10 mouse cellular contexts compared by ENCODE assay signal in genomic region chr16:93078909-93079308, GRCm38 (mm10).
A peak's percentile ranks its signal among the peaks of the same experiment; 100 is the strongest.
DNase-seq lines count a peak whose midpoint lies in the region; ATAC-seq and TF ChIP-seq lines count a peak whose summit lies in the region.
"Had no signal": no experiment of that assay in that cellular context is flagged by ENCODE, and none has a peak within 500 bp of the region (broad histone marks: within the 10 kb centered on the region; RNA-seq: fewer than 3 reads in every experiment).

No protein-coding gene starts in this region.

- no peaks in the 10 kb centered on the region for H3K9me3 ChIP-seq in heart, embryonic 11.5 days (replicated peaks; ENCODE audit: control insufficient read depth, low read length)
- H3K9me3 ChIP-seq in lung, embryonic 14.5 days (ENCODE audit: low read depth, low read length), result no peaks in the 10 kb centered on the region
- H3K9me3 ChIP-seq in forebrain, postnatal 0 days (ENCODE audit: low read length), result no peaks in the 10 kb centered on the region
- H3K9me3 ChIP-seq in neural tube, embryonic 13.5 days, result peaks cover 4% of the 10 kb centered on the region; the same call in 1 of the 2 replicates
- H3K9me3 ChIP-seq: liver, embryonic 12.5 days had no signal

- peaks cover 18% of the 10 kb centered on the region for H3K27me3 ChIP-seq in heart, embryonic 11.5 days (ENCODE audit: control insufficient read depth, insufficient read depth, low read length)
- no peaks in the 10 kb centered on the region for H3K27me3 ChIP-seq in lung, embryonic 14.5 days (ENCODE audit: insufficient read depth, low read length)
- no peaks in the 10 kb centered on the region for H3K27me3 ChIP-seq in forebrain, postnatal 0 days (ENCODE audit: insufficient read depth, low read length)
- no peaks in the 10 kb centered on the region for H3K27me3 ChIP-seq in neural tube, embryonic 13.5 days

- no peaks in the 10 kb centered on the region for H3K36me3 ChIP-seq in heart, embryonic 11.5 days (ENCODE audit: control insufficient read depth, insufficient read depth, low read length)
- no peaks in the 10 kb centered on the region for H3K36me3 ChIP-seq in lung, embryonic 14.5 days (ENCODE audit: insufficient read depth)
- H3K36me3 ChIP-seq in forebrain, postnatal 0 days (ENCODE audit: insufficient read depth), result no peaks in the 10 kb centered on the region
- H3K36me3 ChIP-seq in neural tube, embryonic 13.5 days, result no peaks in the 10 kb centered on the region
- H3K36me3 ChIP-seq: G1E; liver, embryonic 12.5 days had no signal

- no peak overlapping the region for H3K9ac ChIP-seq in heart, embryonic 11.5 days (ENCODE audit: low read depth, low read length)
- H3K9ac ChIP-seq in lung, embryonic 14.5 days, result no peak overlapping the region
- no peak overlapping the region for H3K9ac ChIP-seq in forebrain, postnatal 0 days
- H3K9ac ChIP-seq in neural tube, embryonic 13.5 days, result no peak overlapping the region
- H3K9ac ChIP-seq: liver, embryonic 12.5 days had no signal

- no peak for TF ChIP-seq CTCF in lung, embryonic 14.5 days (IDR thresholded peaks at IDR 0.05; ENCODE audit: low read depth)
- no peak for TF ChIP-seq CTCF in forebrain, postnatal 0 days (IDR thresholded peaks at IDR 0.05; ENCODE audit: low read depth)

- peak; percentile 90 for DNase-seq in heart, adult 11 months
- DNase-seq in lung, embryonic 14.5 days, result no peak
- DNase-seq in lung, adult 18-20 months, result no peak
- no peak for DNase-seq in forebrain, postnatal 0 days
- DNase-seq in right cerebral cortex, postnatal 25 days, result no peak
- DNase-seq in adrenal gland, adult 2 months, result no peak

- WGBS in heart, embryonic 11.5 days (ENCODE audit: insufficient replicate concordance), result 61% methylated on average over 3 of the region's 3 CpGs
- 60% methylated on average over 3 of the region's 3 CpGs for WGBS in lung, embryonic 14.5 days
- WGBS in forebrain, postnatal 0 days, result 62% methylated on average over 3 of the region's 3 CpGs
- 81% methylated on average over 3 of the region's 3 CpGs for WGBS in neural tube, embryonic 13.5 days

- H3K4me2 ChIP-seq in heart, embryonic 11.5 days, result no peak overlapping the region
- H3K4me2 ChIP-seq in lung, embryonic 14.5 days, result peak overlapping the region; percentile 48
- peak overlapping the region; percentile 49 for H3K4me2 ChIP-seq in forebrain, postnatal 0 days (ENCODE audit: low read depth)
- H3K4me2 ChIP-seq in neural tube, embryonic 13.5 days, result peak overlapping the region; percentile 49
- H3K4me2 ChIP-seq: liver, embryonic 12.5 days had no signal

- no peak overlapping the region for H3K27ac ChIP-seq in heart, embryonic 11.5 days (ENCODE audit: low read depth, low read length)
- no peak overlapping the region for H3K27ac ChIP-seq in lung, embryonic 14.5 days (ENCODE audit: low read depth)
- H3K27ac ChIP-seq in forebrain, postnatal 0 days (ENCODE audit: low read depth, low read length), result no peak overlapping the region
- H3K27ac ChIP-seq in neural tube, embryonic 13.5 days (replicated peaks), result 0 out of 2 replicates have a peak overlapping the region, but pooled peaks have one; percentile 33
- H3K27ac ChIP-seq: liver, embryonic 12.5 days had no signal

- H3K4me1 ChIP-seq in heart, embryonic 11.5 days (ENCODE audit: control insufficient read depth, insufficient read depth, low read length), result 0 out of 2 replicates have a peak, but pooled peaks cover 2% of the 10 kb centered on the region
- H3K4me1 ChIP-seq in lung, embryonic 14.5 days (ENCODE audit: insufficient read depth), result 0 out of 2 replicates have a peak, but pooled peaks cover 4% of the 10 kb centered on the region
- H3K4me1 ChIP-seq in forebrain, postnatal 0 days (ENCODE audit: insufficient read depth), result peaks cover 6% of the 10 kb centered on the region
- peaks cover 15% of the 10 kb centered on the region for H3K4me1 ChIP-seq in neural tube, embryonic 13.5 days (replicated peaks)
- H3K4me1 ChIP-seq: liver, embryonic 12.5 days had no signal

- ATAC-seq in heart, embryonic 11.5 days (replicated peaks; ENCODE audit: insufficient number of reproducible peaks, low FRiP score, low TSS enrichment), result no peak
- ATAC-seq in lung, embryonic 14.5 days (ENCODE audit: insufficient read depth), result no peak
- no peak for ATAC-seq in forebrain, postnatal 0 days
- ATAC-seq in neural tube, embryonic 13.5 days (ENCODE audit: low read depth), result no peak
- ATAC-seq: liver, embryonic 12.5 days had no signal

- no peak overlapping the region for H3K4me3 ChIP-seq in heart, embryonic 11.5 days (ENCODE audit: low read depth, low read length)
- no peak overlapping the region for H3K4me3 ChIP-seq in lung, embryonic 14.5 days (ENCODE audit: low read depth, low read length)
- H3K4me3 ChIP-seq in forebrain, postnatal 0 days (ENCODE audit: low read depth, low read length), result no peak overlapping the region
- H3K4me3 ChIP-seq in neural tube, embryonic 13.5 days, result no peak overlapping the region
- H3K4me3 ChIP-seq: liver, embryonic 12.5 days had no signal
